Mouse (Mus musculus): ENCODE measurements around the gene Hsdl2. TPM values are rescaled to one million over a fixed set of nuclear protein-coding genes. Genes with fewer than 3 reads are reported as not detected.

Gene Hsdl2
- polyA plus RNA-seq, 1 experiment from 2014 or later, result 70.1 TPM

GRCm38 (mm10) chr4:59656061-59656642 lies 74.8 kb downstream of the Hsdl2 start:
- no peaks in the 10 kb centered on the region for H3K27me3 ChIP-seq
- no peak overlapping the region for H3K4me3 ChIP-seq
- H3K27ac ChIP-seq, result no peak overlapping the region
- no peaks in the 10 kb centered on the region for H3K36me3 ChIP-seq
- H3K4me1 ChIP-seq (replicated peaks), result peaks cover 3% of the 10 kb centered on the region; the same call in 1 of the 2 replicates
- WGBS, result 72% methylated on average over 5 of the region's 5 CpGs
- no peaks in the 10 kb centered on the region for H3K9me3 ChIP-seq (replicated peaks)
- H3K4me2 ChIP-seq, result no peak overlapping the region
- no peak for ATAC-seq (replicated peaks; ENCODE audit: insufficient number of reproducible peaks, insufficient read depth, low FRiP score, low read depth)
- H3K9ac ChIP-seq, result no peak overlapping the region

- ATAC-seq (replicated peaks; ENCODE audit: insufficient number of reproducible peaks, insufficient read depth, low FRiP score, low read depth), result no peak
- Histone ChIP-seq H3K36me3 (no peaks in the 10 kb centered on the region), H3K27me3 (no peaks in the 10 kb centered on the region), H3K4me1 (replicated peaks) (peaks cover 11% of the 10 kb centered on the region), H3K27ac (no peak overlapping the region), H3K9me3 (replicated peaks) (no peaks in the 10 kb centered on the region), H3K4me2 (no peak overlapping the region), H3K9ac (no peak overlapping the region), H3K4me3 (no peak overlapping the region)
- 93% methylated on average over 1 of the region's 1 CpGs for WGBS
Observed at GRCm38 (mm10) chr4:59662163-59662562, 80.8 kb downstream of the Hsdl2 start.

- 88% methylated on average over 6 of the region's 6 CpGs for WGBS
- H3K4me1 ChIP-seq (replicated peaks), result peaks cover 19% of the 10 kb centered on the region
- H3K9me3 ChIP-seq (replicated peaks), result no peaks in the 10 kb centered on the region
- no peaks in the 10 kb centered on the region for H3K36me3 ChIP-seq
- no peak overlapping the region for H3K4me3 ChIP-seq
- no peaks in the 10 kb centered on the region for H3K27me3 ChIP-seq
- no peak overlapping the region for H3K27ac ChIP-seq
- H3K9ac ChIP-seq, result no peak overlapping the region
- no peak overlapping the region for H3K4me2 ChIP-seq
- no peak for ATAC-seq (replicated peaks; ENCODE audit: insufficient number of reproducible peaks, insufficient read depth, low FRiP score, low read depth)
Observed at GRCm38 (mm10) chr4:59663451-59663850, 82.1 kb downstream of the Hsdl2 start.

- Histone ChIP-seq H3K36me3 (no peaks in the 10 kb centered on the region), H3K27me3 (no peaks in the 10 kb centered on the region), H3K4me2 (no peak overlapping the region), H3K4me3 (no peak overlapping the region), H3K27ac (0 out of 2 replicates have a peak overlapping the region, but pooled peaks have one; percentile 3), H3K9me3 (replicated peaks) (no peaks in the 10 kb centered on the region), H3K9ac (no peak overlapping the region), H3K4me1 (replicated peaks) (peaks cover 25% of the 10 kb centered on the region)
- 59% methylated on average over 3 of the region's 3 CpGs for WGBS
- no peak for ATAC-seq (replicated peaks; ENCODE audit: insufficient number of reproducible peaks, insufficient read depth, low FRiP score, low read depth)
Observed at GRCm38 (mm10) chr4:59666550-59667317, 85.4 kb downstream of the Hsdl2 start.

- Histone ChIP-seq H3K27me3 (no peaks in the 10 kb centered on the region), H3K27ac (no peak overlapping the region), H3K9ac (no peak overlapping the region), H3K36me3 (no peaks in the 10 kb centered on the region), H3K4me2 (no peak overlapping the region), H3K4me3 (no peak overlapping the region), H3K9me3 (replicated peaks) (no peaks in the 10 kb centered on the region), H3K4me1 (replicated peaks) (peaks cover 25% of the 10 kb centered on the region)
- ATAC-seq (replicated peaks; ENCODE audit: insufficient number of reproducible peaks, insufficient read depth, low FRiP score, low read depth), result no peak
- WGBS, result 58% methylated on average over 3 of the region's 3 CpGs
Observed at GRCm38 (mm10) chr4:59668050-59668449, 86.7 kb downstream of the Hsdl2 start.

Other genes with a start within 250 kb of the Hsdl2 start
- 3.7 and 6.8 TPM in 2 replicates for gene Susd1, start 142.9 kb upstream of the Hsdl2 start, polyA plus RNA-seq (2015; fragmentation: Nextera tagmentation; extraction: Ambion mirVana)
- 24.0 and 32.8 TPM in 2 replicates for gene Ptbp3, start 32.2 kb upstream of the Hsdl2 start, polyA plus RNA-seq (2015; fragmentation: Nextera tagmentation; extraction: Ambion mirVana)
- gene E130308A19Rik, start 44.6 kb downstream of the Hsdl2 start, polyA plus RNA-seq (2015; fragmentation: Nextera tagmentation; extraction: Ambion mirVana), result 17.3 and 24.2 TPM in 2 replicates
- gene Inip, start 220.0 kb downstream of the Hsdl2 start, polyA plus RNA-seq (2015; fragmentation: Nextera tagmentation; extraction: Ambion mirVana), result 35.4 and 39.9 TPM in 2 replicates
- 5.3 and 9.9 TPM in 2 replicates for gene Snx30, start 224.3 kb downstream of the Hsdl2 start, polyA plus RNA-seq (2015; fragmentation: Nextera tagmentation; extraction: Ambion mirVana)

Data from heart, embryonic 15.5 days (tissue).